Mouse (Mus musculus) lung, embryonic 14.5 days (tissue): ENCODE data around the gene Atoh7. TPM values are rescaled to one million over a fixed set of nuclear protein-coding genes. Genes with fewer than 3 reads are reported as not detected.
"Not testable (repeated sequence)": the region's sequence is repeated elsewhere in the genome, so short reads cannot be mapped to it uniquely, and the experiment has no call there.

Source experiments
- ATAC-seq: fragments of 200-750 bp; cut with Nextera tagmentation; 2 replicates; pipeline ENCODE4 v1.8.0; 2017; ENCODE audit warnings: mild to moderate bottlenecking, moderate TSS enrichment, moderate library complexity; ENCODE audit not compliant: insufficient read depth
- DNase-seq: peaks from one replicate; pipeline ENCODE4 v3.0.0-alpha.2; 2015
- H3K27ac ChIP-seq: fragments of 300-500 bp; sonication (generic); 2 replicates; pipeline ENCODE4 v1.5.1; 2014; ENCODE audit warnings: low read depth, mild to moderate bottlenecking, moderate library complexity
- H3K27me3 ChIP-seq: fragments of 300-500 bp; sonication (generic); 2 replicates; pipeline ENCODE4 v1.6.1; 2014; ENCODE audit warnings: low read length, control low read depth; ENCODE audit not compliant: insufficient read depth
- H3K36me3 ChIP-seq: fragments of 300-500 bp; sonication (generic); 2 replicates; pipeline ENCODE4 v1.6.1; 2014; ENCODE audit warnings: control low read depth; ENCODE audit not compliant: insufficient read depth
- H3K4me1 ChIP-seq: fragments of 300-500 bp; sonication (generic); 2 replicates; pipeline ENCODE4 v1.6.1; 2014; ENCODE audit warnings: antibody characterized with exemption, control low read depth; ENCODE audit not compliant: insufficient read depth
- H3K4me2 ChIP-seq: fragments of 300-500 bp; sonication (generic); 2 replicates; pipeline ENCODE4 v1.6.1; 2014; ENCODE audit warnings: mild to moderate bottlenecking
- H3K4me3 ChIP-seq: fragments of 300-500 bp; sonication (generic); 2 replicates; pipeline ENCODE4 v1.5.1; 2014; ENCODE audit warnings: low read depth, low read length
- H3K9ac ChIP-seq: fragments of 300-500 bp; sonication (generic); 2 replicates; pipeline ENCODE4 v1.6.1; 2014
- H3K9me3 ChIP-seq: fragments of 300-500 bp; sonication (generic); 2 replicates; pipeline ENCODE4 v1.6.1; 2016; ENCODE audit warnings: low read depth, low read length, control low read depth
- CTCF ChIP-seq: IDR thresholded peaks from 2 replicates; pipeline ENCODE4 v1.5.1; 2016; ENCODE audit warnings: antibody characterized with exemption, low read depth
- WGBS: fragments of 180-500 bp; shearing (Covaris S2); extraction: QIAGEN DNeasy Blood & Tissue Kit; methylation state at CpG from one replicate; pipeline ENCODE4 v1.1.7; 2014; 5-methylcytosine and 5-hydroxymethylcytosine counted together
- polyA plus RNA-seq: library from polyadenylated mRNA; unstranded; fragments of >200 nt; fragmentation: Nextera tagmentation; extraction: Ambion mirVana; gene quantifications from 2 replicates; pipeline ENCODE4 v1.2.1, GENCODE M21; 2014

Atoh7 gene
- 0.11 TPM in 2 replicates for polyA plus RNA-seq

DNA sequence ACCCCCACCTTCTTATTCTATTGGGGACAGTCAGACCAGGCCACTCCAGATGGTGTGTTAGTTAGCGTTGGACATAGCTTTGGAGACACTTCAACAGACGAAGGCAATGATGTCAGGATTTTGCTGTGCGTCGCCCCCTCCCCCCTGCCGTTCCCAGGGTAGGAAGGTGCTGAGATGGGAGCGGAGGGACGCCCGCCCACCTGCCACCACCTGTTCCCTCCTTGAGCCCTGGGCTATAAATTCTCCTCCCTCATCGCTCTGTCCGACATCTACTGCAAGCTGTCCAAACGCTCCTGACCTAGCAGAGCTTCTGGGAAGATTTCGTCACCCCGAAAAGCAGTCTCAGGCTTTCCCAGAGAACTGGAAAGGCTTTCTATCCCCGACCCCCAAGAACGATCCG, at the start of gene Atoh7:
Gene Atoh7, plus strand, starts transcription at position 131 of the 400 bp plus-strand sequence.
- DNase-seq = no peak
- peaks cover 32% of the 10 kb centered on the region for H3K27me3 ChIP-seq
- peak within 1 kb of the TSS; percentile 53 for H3K4me3 ChIP-seq
- WGBS = 6% methylated on average over 16 of the region's 16 CpGs
- H3K4me2 ChIP-seq = peak within 1 kb of the TSS; percentile 94
- TF ChIP-seq CTCF = no peak
- H3K9me3 ChIP-seq = no peaks in the 10 kb centered on the region
- no peaks in the 10 kb centered on the region for H3K4me1 ChIP-seq
- peak; percentile 23; the same call in 1 of the 2 replicates for ATAC-seq
- no peak within 1 kb of the TSS for H3K27ac ChIP-seq
- H3K9ac ChIP-seq = peak within 1 kb of the TSS; percentile 62
- H3K36me3 ChIP-seq = no peaks in the 10 kb centered on the region

- H3K36me3 ChIP-seq = no peaks in the 10 kb centered on the region
- H3K4me3 ChIP-seq = no peak overlapping the region
- no peak for TF ChIP-seq CTCF
- H3K27ac ChIP-seq = no peak overlapping the region
- H3K9me3 ChIP-seq = no peaks in the 10 kb centered on the region
- no peak for DNase-seq
- no peak for ATAC-seq
- no peak overlapping the region for H3K9ac ChIP-seq
- no peaks in the 10 kb centered on the region for H3K27me3 ChIP-seq
- WGBS = 82% methylated on average over 7 of the region's 7 CpGs
- no peaks in the 10 kb centered on the region for H3K4me1 ChIP-seq
- H3K4me2 ChIP-seq = no peak overlapping the region
Measured at GRCm38 (mm10) chr10:63051267-63051666, 48.2 kb upstream of the Atoh7 start.

DNA sequence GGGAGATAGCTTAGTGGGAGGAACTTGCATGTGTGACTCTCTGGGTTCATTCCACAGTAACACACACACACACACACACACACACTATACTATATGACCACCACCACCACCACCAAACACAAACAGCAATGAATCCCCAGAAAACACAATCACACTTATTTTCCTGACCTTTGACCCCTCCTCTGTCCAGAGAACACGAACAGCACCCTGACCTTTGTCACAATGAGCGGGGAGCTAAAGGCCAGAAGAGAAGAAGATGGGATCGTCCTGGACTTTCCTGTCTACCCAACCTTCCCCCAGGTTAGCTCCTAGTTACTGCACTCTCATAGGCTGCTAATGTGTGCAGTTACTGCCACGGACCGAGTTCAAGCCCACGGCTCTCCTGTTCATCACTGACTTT, 47.4 kb upstream of the Atoh7 start:
- Histone ChIP-seq H3K4me3 (no peak overlapping the region), H3K9me3 (no peaks in the 10 kb centered on the region), H3K9ac (no peak overlapping the region), H3K4me2 (no peak overlapping the region), H3K4me1 (no peaks in the 10 kb centered on the region), H3K27me3 (no peaks in the 10 kb centered on the region), H3K36me3 (no peaks in the 10 kb centered on the region), H3K27ac (no peak overlapping the region)
- no peak for DNase-seq
- WGBS = 76% methylated on average over 6 of the region's 6 CpGs
- no peak for ATAC-seq
- TF ChIP-seq CTCF = no peak

DNA sequence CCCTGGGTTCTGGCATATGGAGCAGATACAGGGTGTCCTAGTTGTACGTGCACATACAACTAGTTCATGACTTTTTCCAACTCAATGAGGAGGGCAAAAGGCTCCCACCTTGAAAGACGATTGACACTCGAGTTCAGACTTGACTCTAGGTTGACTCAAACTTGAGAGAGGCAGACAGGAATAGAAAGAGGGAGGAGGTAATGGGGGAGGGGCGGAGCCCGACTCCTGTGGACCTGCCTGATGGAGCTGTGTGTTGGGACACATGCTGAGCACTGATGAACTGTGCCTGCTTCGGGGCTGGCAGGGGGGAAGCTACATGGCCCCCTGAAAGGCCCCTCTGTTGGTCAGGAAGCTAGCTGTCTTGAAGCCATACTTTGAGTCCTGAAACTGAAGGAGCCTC, 46.4 kb upstream of the Atoh7 start:
- no peak overlapping the region for H3K4me2 ChIP-seq
- H3K9me3 ChIP-seq = no peaks in the 10 kb centered on the region
- TF ChIP-seq CTCF = no peak
- H3K36me3 ChIP-seq = no peaks in the 10 kb centered on the region
- no peaks in the 10 kb centered on the region for H3K27me3 ChIP-seq
- DNase-seq (no peak), ATAC-seq (no peak)
- H3K9ac ChIP-seq = no peak overlapping the region
- no peaks in the 10 kb centered on the region for H3K4me1 ChIP-seq
- no peak overlapping the region for H3K27ac ChIP-seq
- H3K4me3 ChIP-seq = no peak overlapping the region
- WGBS = 52% methylated on average over 6 of the region's 6 CpGs

- not testable (repeated sequence) for DNase-seq, H3K4me3 ChIP-seq, H3K36me3 ChIP-seq, H3K4me1 ChIP-seq, H3K9me3 ChIP-seq, H3K27me3 ChIP-seq, H3K4me2 ChIP-seq, H3K27ac ChIP-seq, H3K9ac ChIP-seq, ATAC-seq
- 83% methylated on average over 6 of the region's 6 CpGs for WGBS
Measured at GRCm38 (mm10) chr10:63054071-63054470, 45.4 kb upstream of the Atoh7 start.

GRCm38 (mm10) chr10:63054586-63054985, 44.9 kb upstream of the Atoh7 start:
- DNase-seq (no peak), ATAC-seq (no peak)
- no peaks in the 10 kb centered on the region for H3K9me3 ChIP-seq
- WGBS = 72% methylated on average over 2 of the region's 2 CpGs
- no peak overlapping the region for H3K27ac ChIP-seq
- no peaks in the 10 kb centered on the region for H3K4me1 ChIP-seq
- no peak overlapping the region for H3K4me2 ChIP-seq
- TF ChIP-seq CTCF = no peak
- H3K36me3 ChIP-seq = no peaks in the 10 kb centered on the region
- H3K27me3 ChIP-seq = no peaks in the 10 kb centered on the region
- no peak overlapping the region for H3K9ac ChIP-seq
- no peak overlapping the region for H3K4me3 ChIP-seq

GRCm38 (mm10) chr10:63056966-63057750, 42.3 kb upstream of the Atoh7 start:
- DNase-seq (no peak), ATAC-seq (no peak)
- no peak overlapping the region for H3K27ac ChIP-seq
- H3K27me3 ChIP-seq = no peaks in the 10 kb centered on the region
- TF ChIP-seq CTCF = no peak
- H3K9me3 ChIP-seq = no peaks in the 10 kb centered on the region
- peak overlapping the region; percentile 27 for H3K4me2 ChIP-seq
- WGBS = 28% methylated on average over 24 of the region's 24 CpGs
- H3K36me3 ChIP-seq = no peaks in the 10 kb centered on the region
- H3K4me1 ChIP-seq = no peaks in the 10 kb centered on the region
- H3K4me3 ChIP-seq = no peak overlapping the region
- no peak overlapping the region for H3K9ac ChIP-seq

GRCm38 (mm10) chr10:63059862-63060261, 39.6 kb upstream of the Atoh7 start, which contains the start of gene Pbld1:
Gene Pbld1, plus strand, starts transcription at chr10:63060162.
- Histone ChIP-seq H3K4me2 (no peak within 1 kb of the TSS), H3K4me3 (no peak within 1 kb of the TSS), H3K9me3 (no peaks in the 10 kb centered on the region), H3K27ac (no peak within 1 kb of the TSS), H3K36me3 (no peaks in the 10 kb centered on the region), H3K4me1 (no peaks in the 10 kb centered on the region), H3K9ac (no peak within 1 kb of the TSS), H3K27me3 (no peaks in the 10 kb centered on the region)
- DNase-seq (no peak), ATAC-seq (no peak)
- no peak for TF ChIP-seq CTCF
- 78% methylated on average over 2 of the region's 2 CpGs for WGBS
